21 mouse cellular contexts compared by ENCODE assay signal in the genomic region with DNA sequence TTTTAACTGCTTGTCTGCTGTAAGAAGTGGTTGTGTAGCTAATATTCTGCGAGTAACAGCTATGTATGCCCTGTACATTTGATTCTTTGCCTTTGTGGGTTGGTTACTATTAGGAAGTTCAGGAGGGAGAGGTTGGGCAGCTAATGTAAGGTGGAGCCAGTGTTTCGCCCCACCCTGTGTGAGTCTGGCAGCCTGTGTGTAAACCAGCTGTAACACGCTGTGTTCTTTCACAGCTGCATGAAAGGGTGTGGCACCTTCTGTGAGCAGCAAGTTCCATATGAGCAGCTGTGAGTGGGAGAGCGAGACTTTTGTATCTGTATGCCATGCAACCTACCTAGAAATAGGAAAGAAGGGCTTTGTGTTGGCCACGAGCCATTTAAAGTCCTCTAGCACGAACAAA. TPM values are rescaled to one million over a fixed set of nuclear protein-coding genes. Genes with fewer than 3 reads are reported as not detected.
A peak's percentile ranks its signal among the peaks of the same experiment; 100 is the strongest.
DNase-seq lines count a peak whose midpoint lies in the region; ATAC-seq and TF ChIP-seq lines count a peak whose summit lies in the region.
"Had no signal": no experiment of that assay in that cellular context is flagged by ENCODE, and none has a peak within 500 bp of the region (broad histone marks: within the 10 kb centered on the region; RNA-seq: fewer than 3 reads in every experiment).

No protein-coding gene starts in this region.

- TF ChIP-seq POLR2A in lung, adult 2 months (IDR thresholded peaks at IDR 0.05; ENCODE audit: borderline replicate concordance, extremely low read depth, low read depth, low read length): no peak

- no peak for ATAC-seq in embryonic facial prominence, embryonic 14.5 days (ENCODE audit: low read depth)
- peak; percentile 44; the same call in 1 of the 2 replicates for ATAC-seq in intestine, embryonic 16.5 days
- ATAC-seq in intestine, postnatal 0 days: no peak
- ATAC-seq in stomach, embryonic 16.5 days (ENCODE audit: insufficient read depth, low FRiP score): peak; percentile 61; the same call in 1 of the 2 replicates
- ATAC-seq: forebrain, embryonic 16.5 days had no signal

- no peak overlapping the region for H3K4me3 ChIP-seq in embryonic facial prominence, embryonic 14.5 days (ENCODE audit: low read depth, low read length)
- no peak overlapping the region for H3K4me3 ChIP-seq in embryonic facial prominence, embryonic 10.5 days
- no peak overlapping the region for H3K4me3 ChIP-seq in intestine, embryonic 16.5 days (ENCODE audit: low read length)
- H3K4me3 ChIP-seq in intestine, postnatal 0 days (ENCODE audit: low read depth, low read length): no peak overlapping the region
- H3K4me3 ChIP-seq in lung, adult 2 months (replicated peaks; ENCODE audit: extremely low read depth, low read depth, low read length): no peak overlapping the region
- no peak overlapping the region for H3K4me3 ChIP-seq in stomach, embryonic 16.5 days (replicated peaks; ENCODE audit: low read length)
- H3K4me3 ChIP-seq: forebrain, embryonic 10.5 days; hindbrain, embryonic 12.5 days; limb, embryonic 12.5 days had no signal

- H3K9me3 ChIP-seq in embryonic facial prominence, embryonic 14.5 days (ENCODE audit: control insufficient read depth, low read length): no peaks in the 10 kb centered on the region
- no peaks in the 10 kb centered on the region for H3K9me3 ChIP-seq in embryonic facial prominence, embryonic 10.5 days
- H3K9me3 ChIP-seq in intestine, embryonic 16.5 days (ENCODE audit: control insufficient read depth, low read length): no peaks in the 10 kb centered on the region
- no peaks in the 10 kb centered on the region for H3K9me3 ChIP-seq in intestine, postnatal 0 days (ENCODE audit: control insufficient read depth)
- no peaks in the 10 kb centered on the region for H3K9me3 ChIP-seq in stomach, embryonic 16.5 days (replicated peaks; ENCODE audit: control insufficient read depth, low read length)
- H3K9me3 ChIP-seq: forebrain, embryonic 10.5 days; hindbrain, embryonic 12.5 days; limb, embryonic 12.5 days had no signal

- no peak overlapping the region for H3K4me2 ChIP-seq in embryonic facial prominence, embryonic 14.5 days (ENCODE audit: low read depth, low read length)
- no peak overlapping the region for H3K4me2 ChIP-seq in intestine, embryonic 16.5 days (ENCODE audit: low read depth, low read length)
- H3K4me2 ChIP-seq in intestine, postnatal 0 days (replicated peaks; ENCODE audit: low read depth): no peak overlapping the region
- H3K4me2 ChIP-seq in stomach, embryonic 16.5 days (ENCODE audit: low read depth, low read length): no peak overlapping the region
- H3K4me2 ChIP-seq: heart, embryonic 11.5 days; hindbrain, embryonic 12.5 days; limb, embryonic 12.5 days; midbrain, embryonic 11.5 days had no signal

- H3K27ac ChIP-seq in embryonic facial prominence, embryonic 14.5 days (replicated peaks; ENCODE audit: low read depth, low read length): no peak overlapping the region
- H3K27ac ChIP-seq in embryonic facial prominence, embryonic 10.5 days (replicated peaks): no peak overlapping the region
- no peak overlapping the region for H3K27ac ChIP-seq in intestine, embryonic 16.5 days (ENCODE audit: low read length)
- no peak overlapping the region for H3K27ac ChIP-seq in intestine, postnatal 0 days (ENCODE audit: low read depth, low read length)
- H3K27ac ChIP-seq in stomach, embryonic 16.5 days (ENCODE audit: low read length): no peak overlapping the region
- H3K27ac ChIP-seq: forebrain, embryonic 10.5 days; hindbrain, embryonic 12.5 days; limb, embryonic 12.5 days; liver, embryonic 14.5 days had no signal

- peak; percentile 25 for DNase-seq in embryonic facial prominence, embryonic 14.5 days (ENCODE audit: low spot score)
- DNase-seq in embryonic facial prominence, embryonic 10.5 days (ENCODE audit: low spot score): no peak
- DNase-seq in lung, postnatal 25 days (ENCODE audit: low spot score): peak; percentile 13
- no peak for DNase-seq in lung, adult 2 months
- DNase-seq in cerebellum, adult 11 months: no peak
- DNase-seq: adrenal gland, postnatal 25 days; cerebellum, adult 9-11 months; kidney, adult 18-20 months; kidney, postnatal 4 days; right cerebral cortex, postnatal 14 days; thymus, postnatal 14 days had no signal

- H3K4me1 ChIP-seq in embryonic facial prominence, embryonic 14.5 days (ENCODE audit: control insufficient read depth, insufficient read depth, low read length): no peaks in the 10 kb centered on the region
- no peaks in the 10 kb centered on the region for H3K4me1 ChIP-seq in embryonic facial prominence, embryonic 10.5 days
- H3K4me1 ChIP-seq in intestine, embryonic 16.5 days (ENCODE audit: control insufficient read depth, insufficient read depth, low read length): no peaks in the 10 kb centered on the region
- H3K4me1 ChIP-seq in intestine, postnatal 0 days (replicated peaks; ENCODE audit: control insufficient read depth, insufficient read depth, low read length): no peaks in the 10 kb centered on the region
- peaks cover 3% of the 10 kb centered on the region; the same call in 1 of the 2 replicates for H3K4me1 ChIP-seq in lung, adult 2 months (ENCODE audit: control insufficient read depth, insufficient read depth, low read length)
- no peaks in the 10 kb centered on the region for H3K4me1 ChIP-seq in stomach, embryonic 16.5 days (ENCODE audit: control insufficient read depth, insufficient read depth, low read length)
- H3K4me1 ChIP-seq: forebrain, embryonic 10.5 days; hindbrain, embryonic 12.5 days; limb, embryonic 12.5 days had no signal

- no peaks in the 10 kb centered on the region for H3K36me3 ChIP-seq in embryonic facial prominence, embryonic 14.5 days (ENCODE audit: control insufficient read depth, insufficient read depth, low read length)
- H3K36me3 ChIP-seq in embryonic facial prominence, embryonic 10.5 days (replicated peaks): no peaks in the 10 kb centered on the region
- no peaks in the 10 kb centered on the region for H3K36me3 ChIP-seq in intestine, embryonic 16.5 days (ENCODE audit: control insufficient read depth, insufficient read depth, low read length)
- H3K36me3 ChIP-seq in intestine, postnatal 0 days (ENCODE audit: control insufficient read depth, insufficient read depth): no peaks in the 10 kb centered on the region
- no peaks in the 10 kb centered on the region for H3K36me3 ChIP-seq in stomach, embryonic 16.5 days (ENCODE audit: control insufficient read depth, insufficient read depth, low read length)
- H3K36me3 ChIP-seq: hindbrain, embryonic 12.5 days; limb, embryonic 12.5 days had no signal

- no peak overlapping the region for H3K9ac ChIP-seq in embryonic facial prominence, embryonic 14.5 days (ENCODE audit: low read depth, low read length)
- H3K9ac ChIP-seq in intestine, embryonic 16.5 days (ENCODE audit: low read depth, low read length): no peak overlapping the region
- no peak overlapping the region for H3K9ac ChIP-seq in intestine, postnatal 0 days (ENCODE audit: low read depth, low read length)
- no peak overlapping the region for H3K9ac ChIP-seq in stomach, embryonic 16.5 days (ENCODE audit: low read length)
- H3K9ac ChIP-seq: hindbrain, embryonic 12.5 days; limb, embryonic 12.5 days; liver, embryonic 14.5 days had no signal

- 69% methylated on average over 6 of the region's 6 CpGs for WGBS in embryonic facial prominence, embryonic 14.5 days
- 80% methylated on average over 6 of the region's 6 CpGs for WGBS in embryonic facial prominence, embryonic 10.5 days
- WGBS in intestine, embryonic 16.5 days: 60% methylated on average over 6 of the region's 6 CpGs
- 60% methylated on average over 6 of the region's 6 CpGs for WGBS in intestine, postnatal 0 days
- WGBS in lung, adult 2 months: 46% methylated on average over 6 of the region's 6 CpGs
- WGBS in stomach, embryonic 16.5 days: 46% methylated on average over 6 of the region's 6 CpGs

- H3K27me3 ChIP-seq in embryonic facial prominence, embryonic 14.5 days (replicated peaks; ENCODE audit: control insufficient read depth, insufficient read depth, low read length): no peaks in the 10 kb centered on the region
- H3K27me3 ChIP-seq in embryonic facial prominence, embryonic 10.5 days (replicated peaks; ENCODE audit: low read depth, poor library complexity, severe bottlenecking): no peaks in the 10 kb centered on the region
- no peaks in the 10 kb centered on the region for H3K27me3 ChIP-seq in intestine, embryonic 16.5 days (replicated peaks; ENCODE audit: control insufficient read depth, insufficient read depth, low read length)
- H3K27me3 ChIP-seq in intestine, postnatal 0 days (replicated peaks; ENCODE audit: control insufficient read depth, insufficient read depth, low read length): no peaks in the 10 kb centered on the region
- no peaks in the 10 kb centered on the region for H3K27me3 ChIP-seq in stomach, embryonic 16.5 days (ENCODE audit: control insufficient read depth, insufficient read depth, low read length)
- H3K27me3 ChIP-seq: hindbrain, embryonic 12.5 days; limb, embryonic 12.5 days had no signal

- no peak for TF ChIP-seq CTCF in intestine, postnatal 0 days (IDR thresholded peaks at IDR 0.05; ENCODE audit: low read depth)
- no peak for TF ChIP-seq CTCF in lung, adult 2 months (IDR thresholded peaks at IDR 0.05; ENCODE audit: insufficient read depth, low read length)

RNA-seq across cellular contexts. Expression of a gene that starts 20.6 kb away (rescaled TPM):
- polyA plus RNA-seq in embryonic facial prominence, embryonic 14.5 days (2014; fragmentation: Nextera tagmentation; extraction: Ambion mirVana): 291 and 452 TPM in 2 replicates
- 42.7 and 57.6 TPM in 2 replicates for polyA plus RNA-seq in embryonic facial prominence, embryonic 10.5 days (2016; fragmentation: Nextera tagmentation; extraction: Ambion mirVana)
- 65.2 and 67.0 TPM in 2 replicates for polyA plus RNA-seq in intestine, embryonic 16.5 days (2015; fragmentation: Nextera tagmentation; extraction: Ambion mirVana)
- 95.9 and 102 TPM in 2 replicates for polyA plus RNA-seq in intestine, postnatal 0 days (2015; fragmentation: Nextera tagmentation; extraction: Ambion mirVana)
- polyA plus RNA-seq in lung, adult 2 months (2012; rRNA removed): 559 and 762 TPM in 2 replicates
- polyA plus RNA-seq in stomach, embryonic 16.5 days (2015; fragmentation: Nextera tagmentation; extraction: Ambion mirVana): 143 and 190 TPM in 2 replicates

Comparison
In these comparisons a context has a peak if more than half of its experiments do, and no peak if none do; other contexts are left out.
1. ATAC-seq: peak in intestine, embryonic 16.5 days (single experiment) and stomach, embryonic 16.5 days (single experiment); none in embryonic facial prominence, embryonic 14.5 days (single experiment) and intestine, postnatal 0 days (single experiment).
2. DNase-seq: peak in embryonic facial prominence, embryonic 14.5 days (single experiment) and lung, postnatal 25 days (single experiment); none in embryonic facial prominence, embryonic 10.5 days (single experiment), lung, adult 2 months (single experiment) and cerebellum, adult 11 months (single experiment).